Mouse (Mus musculus) brain, adult 2 months (tissue): ENCODE data around the gene Tmtc4.

Experiments used
- DNase-seq: peaks from one replicate; pipeline ENCODE4 v3.0.0; 2011; ENCODE audit warnings: low read depth, low spot score

Gene Tmtc4

DNA sequence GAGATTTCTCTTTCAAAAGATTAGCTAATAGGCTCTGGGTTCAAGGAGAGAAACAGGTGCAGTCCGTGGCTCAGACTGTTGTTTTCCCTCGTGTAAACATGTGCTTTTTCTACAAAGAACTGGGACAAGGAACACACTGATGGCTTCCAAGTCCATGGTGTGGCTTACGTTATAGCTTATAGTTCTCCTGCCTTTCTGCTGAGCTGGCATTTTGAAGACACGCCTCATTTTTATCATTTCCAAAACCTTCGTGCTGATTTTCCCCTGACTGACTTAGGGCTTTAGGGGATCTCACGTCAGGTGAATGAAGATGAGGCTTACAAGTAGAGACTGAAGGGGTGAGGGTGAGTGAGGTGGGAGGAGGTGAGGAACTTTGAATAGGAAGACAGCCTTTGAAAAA is 111.2 kb downstream of the Tmtc4 start:
- DNase-seq, result no peak

DNA sequence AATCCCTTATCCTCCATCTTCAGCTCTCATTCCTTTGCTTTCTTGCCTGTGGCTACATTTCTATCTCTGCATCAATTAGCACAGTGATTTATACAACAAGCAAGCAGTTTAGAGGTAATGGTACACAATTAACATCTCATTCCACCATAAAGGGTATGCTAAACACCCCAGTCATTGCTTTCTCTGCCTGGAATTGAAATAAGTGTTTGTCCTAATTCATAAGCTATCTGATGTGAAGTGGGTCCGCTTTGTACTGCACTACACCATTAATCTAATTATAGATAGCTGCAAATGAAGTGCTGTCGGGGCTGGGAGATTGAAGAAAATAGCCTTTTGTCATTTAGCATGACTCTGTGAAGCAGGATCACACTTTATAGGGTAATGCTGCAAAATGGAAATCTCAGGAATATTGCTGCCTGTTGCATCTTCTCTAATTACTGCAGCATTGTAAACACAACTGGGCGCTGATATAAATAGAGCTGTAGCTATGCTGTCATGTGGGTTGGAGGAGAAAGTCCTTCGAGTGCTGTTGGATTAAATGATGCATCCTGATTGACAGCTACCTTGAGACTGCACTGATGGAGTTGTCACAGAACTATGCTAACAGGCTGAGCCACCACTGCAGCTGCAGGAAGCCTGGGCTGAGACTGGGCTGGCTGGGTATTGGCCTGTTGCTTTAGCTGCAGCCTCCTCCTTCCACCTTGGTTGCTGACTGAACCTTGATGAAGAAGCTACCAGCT is 111.8 kb downstream of the Tmtc4 start:
- DNase-seq, result no peak

DNA sequence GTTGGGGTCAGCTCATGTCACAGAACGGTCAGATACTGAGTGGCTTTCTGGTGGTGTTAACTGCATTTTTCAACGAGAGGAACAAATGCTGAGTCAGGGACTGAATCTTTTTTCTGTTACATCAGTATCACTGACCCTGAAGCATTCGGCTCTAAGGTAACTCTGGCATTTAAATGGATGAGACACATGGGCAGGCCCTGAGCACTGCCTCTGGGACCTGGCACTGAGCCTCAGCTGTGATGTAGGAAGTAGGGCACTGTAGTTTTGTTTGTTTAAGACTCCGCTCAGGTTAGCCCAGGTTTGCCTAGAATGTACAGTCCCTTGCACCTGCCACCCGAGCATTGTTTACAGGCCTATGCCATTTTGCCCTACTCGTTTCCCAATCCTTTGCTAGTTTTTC is 114.0 kb downstream of the Tmtc4 start:
- no peak for DNase-seq
